ENCODE assay signal across 10 mouse cellular contexts in the genomic region with DNA sequence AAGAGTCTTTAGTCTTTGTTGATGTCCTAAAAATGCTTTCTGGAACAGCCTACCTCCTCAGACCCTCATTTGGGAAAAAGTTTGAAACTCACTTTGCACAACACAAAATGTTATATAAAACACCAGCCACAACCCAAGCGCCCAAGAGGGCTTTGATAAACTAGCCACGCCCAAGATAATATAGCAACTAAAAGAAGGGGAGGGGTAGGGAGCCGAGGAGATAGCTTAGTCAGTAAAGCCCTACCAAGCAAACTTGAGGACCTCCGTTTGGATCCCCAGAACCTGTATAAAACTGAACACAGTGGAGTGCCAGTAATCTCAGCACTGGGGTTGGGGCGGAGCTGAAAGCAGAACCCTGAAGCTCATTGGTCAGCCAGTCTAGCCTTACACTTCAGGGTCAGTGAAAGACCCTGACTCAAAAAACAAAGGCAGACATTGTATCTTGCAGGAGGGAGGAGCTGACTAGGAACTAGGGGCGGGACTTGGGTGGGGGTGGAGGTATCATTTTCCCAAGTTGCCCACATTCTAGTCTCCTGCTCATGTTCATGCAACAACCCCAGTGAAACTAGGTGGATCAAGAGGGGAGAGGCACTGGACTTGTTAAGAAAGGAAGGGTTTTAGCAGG. TPM values are rescaled to one million over a fixed set of nuclear protein-coding genes. Genes with fewer than 3 reads are reported as not detected.
DNase-seq lines count a peak whose midpoint lies in the region; ATAC-seq and TF ChIP-seq lines count a peak whose summit lies in the region.
"Had no signal": no experiment of that assay in that cellular context is flagged by ENCODE, and none has a peak within 500 bp of the region (broad histone marks: within the 10 kb centered on the region; RNA-seq: fewer than 3 reads in every experiment).

No protein-coding gene starts in this region.

- WGBS in midbrain, embryonic 10.5 days = 34% methylated on average over 6 of the region's 6 CpGs
- 29% methylated on average over 6 of the region's 6 CpGs for WGBS in midbrain, embryonic 15.5 days
- 48% methylated on average over 6 of the region's 6 CpGs for WGBS in limb, embryonic 12.5 days
- WGBS in stomach, embryonic 15.5 days = 51% methylated on average over 6 of the region's 6 CpGs

- H3K4me3 ChIP-seq in midbrain, embryonic 10.5 days = no peak overlapping the region; the same call in 1 of the 2 replicates
- no peak overlapping the region for H3K4me3 ChIP-seq in midbrain, embryonic 15.5 days
- peak overlapping the region; percentile 71 for H3K4me3 ChIP-seq in erythroblast, embryonic 14.5 days (replicated peaks)
- H3K4me3 ChIP-seq in limb, embryonic 12.5 days (replicated peaks) = no peak overlapping the region
- H3K4me3 ChIP-seq in stomach, embryonic 15.5 days (replicated peaks) = no peak overlapping the region
- H3K4me3 ChIP-seq in layer of hippocampus, adult 2 months = no peak overlapping the region

- H3K27me3 ChIP-seq in midbrain, embryonic 10.5 days (ENCODE audit: low read depth, poor library complexity, severe bottlenecking) = no peaks in the 10 kb centered on the region
- H3K27me3 ChIP-seq in midbrain, embryonic 15.5 days (replicated peaks) = no peaks in the 10 kb centered on the region
- no peaks in the 10 kb centered on the region for H3K27me3 ChIP-seq in erythroblast, embryonic 14.5 days (ENCODE audit: control insufficient read depth)
- peaks cover under 1% of the 10 kb centered on the region; the same call in 1 of the 2 replicates for H3K27me3 ChIP-seq in limb, embryonic 12.5 days
- H3K27me3 ChIP-seq in stomach, embryonic 15.5 days (replicated peaks) = no peaks in the 10 kb centered on the region

- H3K4me1 ChIP-seq in midbrain, embryonic 10.5 days = peaks cover 38% of the 10 kb centered on the region
- H3K4me1 ChIP-seq in midbrain, embryonic 15.5 days = peaks cover 9% of the 10 kb centered on the region
- peaks cover 50% of the 10 kb centered on the region for H3K4me1 ChIP-seq in erythroblast, embryonic 14.5 days (ENCODE audit: control insufficient read depth)
- H3K4me1 ChIP-seq in limb, embryonic 12.5 days (replicated peaks) = peaks cover 16% of the 10 kb centered on the region
- peaks cover 26% of the 10 kb centered on the region for H3K4me1 ChIP-seq in stomach, embryonic 15.5 days

- no peak overlapping the region for H3K9ac ChIP-seq in midbrain, embryonic 15.5 days
- no peak overlapping the region for H3K9ac ChIP-seq in limb, embryonic 12.5 days (replicated peaks)
- no peak overlapping the region for H3K9ac ChIP-seq in stomach, embryonic 15.5 days

- no peak for ATAC-seq in midbrain, embryonic 15.5 days (replicated peaks)
- peak; percentile 85 for ATAC-seq in limb, embryonic 12.5 days (ENCODE audit: insufficient number of reproducible peaks, insufficient read depth, low FRiP score, low TSS enrichment, low read depth)
- peak; percentile 29; the same call in 1 of the 2 replicates for ATAC-seq in stomach, embryonic 15.5 days (ENCODE audit: insufficient read depth, low FRiP score, low read depth)

- peaks cover 4% of the 10 kb centered on the region; the same call in 1 of the 2 replicates for H3K9me3 ChIP-seq in midbrain, embryonic 10.5 days (replicated peaks)
- no peaks in the 10 kb centered on the region for H3K9me3 ChIP-seq in midbrain, embryonic 15.5 days
- peaks cover 4% of the 10 kb centered on the region for H3K9me3 ChIP-seq in erythroblast, embryonic 14.5 days (ENCODE audit: control insufficient read depth, low read length)
- H3K9me3 ChIP-seq in limb, embryonic 12.5 days = 0 out of 2 replicates have a peak, but pooled peaks cover 6% of the 10 kb centered on the region
- no peaks in the 10 kb centered on the region for H3K9me3 ChIP-seq in stomach, embryonic 15.5 days

- no peaks in the 10 kb centered on the region for H3K36me3 ChIP-seq in midbrain, embryonic 10.5 days
- no peaks in the 10 kb centered on the region for H3K36me3 ChIP-seq in midbrain, embryonic 15.5 days (replicated peaks)
- no peaks in the 10 kb centered on the region for H3K36me3 ChIP-seq in erythroblast, embryonic 14.5 days (ENCODE audit: control insufficient read depth)
- no peaks in the 10 kb centered on the region for H3K36me3 ChIP-seq in limb, embryonic 12.5 days
- no peaks in the 10 kb centered on the region for H3K36me3 ChIP-seq in stomach, embryonic 15.5 days
- H3K36me3 ChIP-seq: G1E had no signal

- no peak overlapping the region for H3K4me2 ChIP-seq in midbrain, embryonic 15.5 days
- H3K4me2 ChIP-seq in limb, embryonic 12.5 days = peak overlapping the region; percentile 69
- H3K4me2 ChIP-seq in stomach, embryonic 15.5 days = peak overlapping the region; percentile 78

- no peak for TF ChIP-seq CTCF in layer of hippocampus, adult 2 months (conservative IDR thresholded peaks at IDR 0.05)

- intact Hi-C loops in heart, postnatal 25 days (cut with DNase I) = no loop called here

- peak overlapping the region; percentile 86 for H3K27ac ChIP-seq in midbrain, embryonic 10.5 days (replicated peaks)
- H3K27ac ChIP-seq in midbrain, embryonic 15.5 days = no peak overlapping the region
- H3K27ac ChIP-seq in limb, embryonic 12.5 days = peak overlapping the region; percentile 78
- H3K27ac ChIP-seq in stomach, embryonic 15.5 days = peak overlapping the region; percentile 80; the same call in 1 of the 2 replicates
- no peak overlapping the region for H3K27ac ChIP-seq in layer of hippocampus, adult 2 months

- peak; percentile 61 for DNase-seq in midbrain, embryonic 10.5 days (ENCODE audit: low spot score)
- no peak for DNase-seq in layer of hippocampus, adult 2 months (ENCODE audit: low spot score in 2 of 2)
- DNase-seq in gastrocnemius, postnatal 4 days (ENCODE audit: low spot score in 2 of 2) = no peak
- DNase-seq in heart, postnatal 25 days (ENCODE audit: low spot score) = no peak
- DNase-seq: heart, adult 11 months had no signal

RNA-seq across cellular contexts. Expression of gene Tgm2, which starts 6.6 kb away (rescaled TPM):
- polyA plus RNA-seq in midbrain, embryonic 10.5 days (2016; fragmentation: Nextera tagmentation; extraction: Ambion mirVana) = 9.0 and 10.0 TPM in 2 replicates
- polyA plus RNA-seq in midbrain, embryonic 15.5 days (2015; fragmentation: Nextera tagmentation; extraction: Ambion mirVana) = 10.1 and 12.4 TPM in 2 replicates
- 8.3 and 11.3 TPM in 2 replicates for polyA plus RNA-seq in erythroblast, embryonic 14.5 days (2012)
- polyA plus RNA-seq in limb, embryonic 12.5 days (2016; fragmentation: Nextera tagmentation; extraction: Ambion mirVana) = 2.6 and 3.4 TPM in 2 replicates
- polyA plus RNA-seq in stomach, embryonic 15.5 days (2015; fragmentation: Nextera tagmentation; extraction: Ambion mirVana) = 91.7 and 93.1 TPM in 2 replicates
- 10 to 100 TPM in 1 of 2 experiments, 1 to 10 TPM in 1; 9.8 to 14.0 TPM for total RNA-seq in layer of hippocampus, adult 2 months (2021)
- total RNA-seq in gastrocnemius, postnatal 4 days (2021) = 100 to 1,000 TPM in 1 of 2 experiments, 10 to 100 TPM in 1; 81.0 to 130 TPM
- total RNA-seq in heart, postnatal 25 days (2021) = 100 to 1,000 TPM; 238 to 253 TPM

Comparison
In these comparisons a context has a peak if more than half of its experiments do, and no peak if none do; other contexts are left out.
1. H3K27ac ChIP-seq: peak in midbrain, embryonic 10.5 days (single experiment), limb, embryonic 12.5 days (single experiment) and stomach, embryonic 15.5 days (single experiment); none in midbrain, embryonic 15.5 days (single experiment) and layer of hippocampus, adult 2 months (single experiment).